Mouse (Mus musculus) lung, postnatal 0 days (tissue): ENCODE data around the gene Rnf43. TPM values are rescaled to one million over a fixed set of nuclear protein-coding genes. Genes with fewer than 3 reads are reported as not detected.

Experiments
- ATAC-seq: fragments of 200-750 bp; cut with Nextera tagmentation; 2 replicates; pipeline ENCODE4 v1.8.0; 2017; ENCODE audit warnings: moderate library complexity
- DNase-seq: peaks from one replicate; pipeline ENCODE4 v3.0.0-alpha.2; 2016; ENCODE audit warnings: low spot score
- H3K27ac ChIP-seq: fragments of 300-500 bp; sonication (generic); 2 replicates; pipeline ENCODE4 v1.5.1; 2014; ENCODE audit warnings: antibody characterized with exemption, mild to moderate bottlenecking, low read length, mixed read lengths
- H3K27me3 ChIP-seq: fragments of 300-500 bp; sonication (generic); replicated peaks from 2 replicates; pipeline ENCODE4 v1.6.1; 2014; ENCODE audit warnings: low read length, mixed read lengths; ENCODE audit not compliant: insufficient read depth
- H3K36me3 ChIP-seq: fragments of 300-500 bp; sonication (generic); 2 replicates; pipeline ENCODE4 v1.6.1; 2014; ENCODE audit warnings: low read length, mixed read lengths; ENCODE audit not compliant: insufficient read depth
- H3K4me1 ChIP-seq: fragments of 300-500 bp; sonication (generic); 2 replicates; pipeline ENCODE4 v1.6.1; 2014; ENCODE audit warnings: antibody characterized with exemption, low read depth, low read length, mixed read lengths; ENCODE audit not compliant: insufficient read depth
- H3K4me2 ChIP-seq: fragments of 300-500 bp; sonication (generic); replicated peaks from 2 replicates; pipeline ENCODE4 v1.6.1; 2014; ENCODE audit warnings: low read depth, mild to moderate bottlenecking, low read length, moderate library complexity, mixed read lengths
- H3K4me3 ChIP-seq: fragments of 300-500 bp; sonication (generic); 2 replicates; pipeline ENCODE4 v1.5.1; 2014; ENCODE audit warnings: low read depth, low read length
- H3K9ac ChIP-seq: fragments of 300-500 bp; sonication (generic); replicated peaks from 2 replicates; pipeline ENCODE4 v1.6.1; 2014; ENCODE audit warnings: low read depth, mild to moderate bottlenecking
- H3K9me3 ChIP-seq: fragments of 300-500 bp; sonication (generic); 2 replicates; pipeline ENCODE4 v1.6.1; 2016; ENCODE audit warnings: low read length, mixed read lengths
- CTCF ChIP-seq: IDR thresholded peaks from 2 replicates; pipeline ENCODE4 v1.5.1; 2016; ENCODE audit warnings: antibody characterized with exemption, mild to moderate bottlenecking
- EP300 ChIP-seq: IDR thresholded peaks from 2 replicates; pipeline ENCODE4 v1.6.1; 2016; ENCODE audit warnings: antibody characterized with exemption, mild to moderate bottlenecking, control low read depth
- WGBS: fragments of 180-500 bp; shearing (Covaris S2); extraction: QIAGEN DNeasy Blood & Tissue Kit; methylation state at CpG from one replicate; pipeline ENCODE4 v1.1.7; 2014; 5-methylcytosine and 5-hydroxymethylcytosine counted together
- polyA plus RNA-seq: library from polyadenylated mRNA; unstranded; fragments of >200 nt; fragmentation: Nextera tagmentation; extraction: Ambion mirVana; gene quantifications from 2 replicates; pipeline ENCODE4 v1.2.1, GENCODE M21; 2015

The Rnf43 gene
- polyA plus RNA-seq, 1 experiment from 2014 or later = 4.6 TPM

- Histone ChIP-seq H3K27ac (no peak overlapping the region), H3K27me3 (no peaks in the 10 kb centered on the region), H3K36me3 (no peaks in the 10 kb centered on the region), H3K9ac (no peak overlapping the region), H3K4me1 (no peaks in the 10 kb centered on the region), H3K4me3 (no peak overlapping the region), H3K4me2 (no peak overlapping the region), H3K9me3 (no peaks in the 10 kb centered on the region)
- ATAC-seq (no peak), DNase-seq (no peak)
- WGBS = 71% methylated on average over 10 of the region's 10 CpGs
- TF ChIP-seq EP300 = no peak
These were observed 68.3 kb downstream of the Rnf43 start for GRCm38 (mm10) chr11:87730652-87731310.

- H3K4me1 ChIP-seq = no peaks in the 10 kb centered on the region
- H3K4me2 ChIP-seq = no peak overlapping the region
- ATAC-seq (no peak), DNase-seq (no peak)
- H3K4me3 ChIP-seq = no peak overlapping the region
- 0 out of 2 replicates have a peak, but pooled peaks cover 1% of the 10 kb centered on the region for H3K36me3 ChIP-seq
- WGBS = 61% methylated on average over 5 of the region's 5 CpGs
- H3K9me3 ChIP-seq = no peaks in the 10 kb centered on the region
- H3K27ac ChIP-seq = no peak overlapping the region
- no peak overlapping the region for H3K9ac ChIP-seq
- H3K27me3 ChIP-seq = no peaks in the 10 kb centered on the region
- TF ChIP-seq EP300 (no peak), CTCF (no peak)
These were observed 71.8 kb downstream of the Rnf43 start for GRCm38 (mm10) chr11:87734346-87734745.

DNA sequence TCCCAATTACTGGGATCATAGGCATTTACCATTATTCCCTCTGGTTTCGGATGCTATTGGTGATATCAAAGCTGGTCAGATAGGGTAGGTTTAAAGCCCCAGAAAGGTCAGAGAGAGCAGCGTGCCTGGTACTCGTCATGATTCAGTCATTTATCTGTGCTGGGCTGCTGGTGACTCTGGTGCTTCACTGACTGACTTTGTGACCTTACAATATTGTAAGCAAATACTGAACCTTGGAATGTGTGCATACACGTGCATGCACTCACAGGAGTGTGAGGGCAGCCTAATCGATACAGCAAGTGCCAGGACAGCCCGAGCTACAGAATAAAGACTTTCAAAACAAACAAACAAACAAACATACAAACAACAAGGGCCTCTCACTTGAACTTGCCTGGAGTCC is 73.2 kb downstream of the Rnf43 start:
- 54% methylated on average over 6 of the region's 6 CpGs for WGBS
- Histone ChIP-seq H3K9me3 (no peaks in the 10 kb centered on the region), H3K9ac (no peak overlapping the region), H3K4me1 (no peaks in the 10 kb centered on the region), H3K27me3 (no peaks in the 10 kb centered on the region), H3K36me3 (peaks cover 15% of the 10 kb centered on the region; the same call in 1 of the 2 replicates), H3K27ac (no peak overlapping the region), H3K4me3 (no peak overlapping the region), H3K4me2 (no peak overlapping the region)
- DNase-seq (no peak), ATAC-seq (no peak)
- TF ChIP-seq EP300 = no peak
- TF ChIP-seq CTCF = no peak

DNA sequence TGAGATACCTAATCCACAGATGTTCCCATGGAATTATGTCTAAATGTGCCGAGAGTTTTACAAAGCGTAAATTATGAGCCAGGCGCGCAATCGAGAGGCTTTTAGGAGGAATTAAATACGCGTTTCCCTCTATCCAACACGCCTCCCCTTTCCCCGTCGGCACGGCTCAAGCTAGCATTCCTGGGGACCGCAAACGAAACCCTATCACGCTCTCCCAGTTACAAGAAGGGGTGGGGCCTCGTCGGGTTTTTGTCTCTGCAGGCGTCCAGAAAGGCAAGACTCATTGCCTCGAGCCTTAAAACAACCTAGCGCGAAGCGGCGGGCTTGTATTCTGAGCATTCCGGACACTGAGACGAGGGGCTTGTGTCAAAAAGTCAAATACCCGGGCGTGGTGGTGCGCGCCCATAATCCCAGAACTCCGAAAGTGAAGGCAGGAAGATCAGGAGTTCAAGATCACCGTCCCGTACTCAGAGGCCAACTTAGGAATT is 74.2 kb downstream of the Rnf43 start:
- under 1% methylated on average over 31 of the region's 31 CpGs for WGBS
- H3K27ac ChIP-seq = peak overlapping the region; percentile 84

DNA sequence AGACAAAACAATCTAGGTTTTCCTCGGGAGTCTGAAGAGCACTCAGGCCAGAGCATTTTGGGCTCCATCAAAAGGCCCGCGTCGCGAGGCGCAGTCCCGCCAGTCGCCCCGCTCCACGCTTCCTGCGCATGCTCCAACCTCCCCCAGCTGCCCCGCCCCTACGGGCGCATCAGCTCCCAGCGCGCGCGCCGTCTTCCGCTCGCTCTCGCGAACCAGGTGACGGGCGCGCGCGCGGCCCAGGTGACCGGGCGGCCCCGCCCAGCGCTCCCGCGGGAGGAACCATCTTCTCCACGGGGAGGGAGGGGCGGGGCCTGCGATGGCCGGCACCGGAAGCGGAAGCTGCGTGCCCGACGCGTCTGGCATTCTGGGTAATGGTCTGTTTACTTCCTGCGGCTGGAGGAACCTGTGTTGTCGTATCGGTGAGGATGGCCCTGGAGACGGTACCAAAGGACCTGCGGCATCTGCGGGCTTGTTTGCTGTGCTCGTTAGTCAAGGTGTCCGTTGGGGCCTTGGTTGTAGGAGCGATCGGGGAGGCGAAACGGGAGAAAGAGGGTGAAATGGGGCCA is 74.7 kb downstream of the Rnf43 start, which contains the start of gene Supt4a:
TSS of gene Supt4a (plus strand) at position 378 of the 566 bp plus-strand sequence.
- H3K27me3 ChIP-seq = no peaks in the 10 kb centered on the region
- peak within 1 kb of the TSS; percentile 87 for H3K4me2 ChIP-seq
- no peaks in the 10 kb centered on the region for H3K9me3 ChIP-seq
- no peak for TF ChIP-seq EP300
- TF ChIP-seq CTCF = no peak
- DNase-seq (peak; percentile 97), ATAC-seq (peak; percentile 95)
- H3K36me3 ChIP-seq = peaks cover 22% of the 10 kb centered on the region; the same call in 1 of the 2 replicates
- WGBS = under 1% methylated on average over 51 of the region's 57 CpGs
- H3K4me1 ChIP-seq = no peaks in the 10 kb centered on the region
- peak within 1 kb of the TSS; percentile 87 for H3K27ac ChIP-seq
- H3K4me3 ChIP-seq = peak within 1 kb of the TSS; percentile 79
- H3K9ac ChIP-seq = peak within 1 kb of the TSS; percentile 79

More for the DNA sequence above, 74.2 kb downstream of the Rnf43 start:
- H3K9me3 ChIP-seq = no peaks in the 10 kb centered on the region
- peak; percentile 74 for ATAC-seq
- no peaks in the 10 kb centered on the region for H3K27me3 ChIP-seq
- peak overlapping the region; percentile 54 for H3K9ac ChIP-seq
- no peak for TF ChIP-seq CTCF
- no peak for TF ChIP-seq EP300
- peak; percentile 87 for DNase-seq
- peak overlapping the region; percentile 87 for H3K4me2 ChIP-seq
- no peaks in the 10 kb centered on the region for H3K4me1 ChIP-seq
- peaks cover 17% of the 10 kb centered on the region; the same call in 1 of the 2 replicates for H3K36me3 ChIP-seq
- peak overlapping the region; percentile 79 for H3K4me3 ChIP-seq

DNA sequence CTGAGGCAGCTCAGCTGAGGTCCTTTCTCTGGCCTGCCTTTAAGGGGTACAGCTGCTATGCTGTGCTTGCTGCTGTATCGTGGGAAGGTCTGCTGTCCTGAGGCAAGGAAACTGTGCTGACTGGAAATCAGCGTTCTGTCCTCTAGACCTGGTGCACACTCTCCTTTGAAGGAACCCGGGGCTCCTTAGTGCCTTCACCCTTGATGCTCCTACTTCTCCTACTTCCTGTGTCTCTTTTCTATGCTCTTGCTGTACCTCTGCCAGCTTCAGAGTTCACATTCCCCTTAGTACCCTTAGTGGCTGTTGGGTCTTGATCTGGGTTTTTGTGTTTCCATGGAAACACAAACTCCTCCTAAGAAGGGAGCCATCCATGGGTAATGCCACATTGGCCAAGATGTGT is 81.2 kb downstream of the Rnf43 start:
- DNase-seq (no peak), ATAC-seq (no peak)
- WGBS = 95% methylated on average over 3 of the region's 3 CpGs
- Histone ChIP-seq H3K4me3 (no peak overlapping the region), H3K9ac (no peak overlapping the region), H3K4me2 (no peak overlapping the region), H3K27me3 (no peaks in the 10 kb centered on the region), H3K9me3 (no peaks in the 10 kb centered on the region), H3K36me3 (peaks cover 33% of the 10 kb centered on the region), H3K4me1 (no peaks in the 10 kb centered on the region), H3K27ac (no peak overlapping the region)
- no peak for TF ChIP-seq EP300
- no peak for TF ChIP-seq CTCF
